Mouse (Mus musculus): ENCODE measurements at regions not wholly inside any gene's neighbourhood (a gene's known extent, or its start where the extent isn't known, plus 50 kb on each side); places are given as distances from the start of the nearest gene placed in this dataset.

DNA sequence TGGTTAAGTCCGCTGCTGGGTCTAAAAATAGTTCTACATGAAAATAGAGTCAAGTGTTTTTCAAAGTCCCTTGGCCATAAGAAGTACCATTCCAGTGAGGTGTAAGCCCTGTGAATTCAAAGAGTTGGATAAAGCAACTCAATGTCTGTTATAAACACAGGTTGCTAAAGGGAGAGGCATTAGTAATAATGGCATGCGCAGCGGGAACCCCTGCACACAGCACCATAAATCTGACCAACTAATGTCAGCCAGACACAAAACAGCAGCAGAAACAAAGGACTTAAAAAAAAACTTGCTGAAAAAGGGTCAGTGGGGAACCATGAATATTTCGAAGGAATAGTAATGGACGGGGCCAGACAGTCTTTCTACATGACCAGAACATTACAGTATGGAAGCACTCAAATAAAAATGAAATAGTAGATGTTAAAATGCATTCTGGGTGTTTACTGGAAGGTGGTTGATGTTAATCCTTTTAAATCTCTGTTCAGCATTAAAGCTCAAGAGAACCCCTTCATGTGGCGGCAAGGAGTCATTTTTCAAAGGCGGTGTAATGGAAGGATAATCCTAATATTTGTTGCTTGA lies 52.7 kb upstream of the Csl start:
- no peak for DNase-seq
- intact Hi-C loops (cut with DNase I; ENCODE audit: low total_unique reads), result no loop called here

DNA sequence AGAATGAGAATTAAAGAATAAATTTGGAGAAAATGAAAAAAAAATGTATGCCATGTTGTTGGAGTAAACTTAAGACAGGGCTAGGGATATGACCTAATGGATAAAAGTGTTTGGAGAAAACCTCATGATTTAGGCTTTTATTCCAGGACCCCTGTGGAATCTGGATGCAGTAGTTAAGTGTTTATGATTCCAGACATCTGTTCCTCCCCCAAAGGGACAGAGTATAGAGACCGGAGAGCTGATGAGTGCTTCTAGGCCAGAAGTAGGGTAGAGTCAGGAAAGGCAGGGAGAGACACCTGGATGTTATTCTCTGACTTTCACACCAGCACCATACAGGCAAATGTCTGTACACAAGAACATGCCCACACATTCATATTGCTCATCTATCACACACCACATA lies 52.0 kb upstream of the Csl start:
- DNase-seq, result no peak
- intact Hi-C loops (cut with DNase I; ENCODE audit: low total_unique reads), result no loop called here

Measured in gastrocnemius, postnatal 14 days (tissue).